Mouse (Mus musculus) ES-Bruce4 (cell line): ENCODE data around the gene Pnpla7.

Experiments used
- CTCF ChIP-seq: IDR thresholded peaks from one replicate; pipeline ENCODE4 v1.8.1; 2011; ENCODE audit warnings: low read depth, low read length
- POLR2A ChIP-seq: IDR thresholded peaks from one replicate; pipeline ENCODE4 v1.8.1; 2011; ENCODE audit warnings: low read length; ENCODE audit not compliant: insufficient read depth

GRCm38 (mm10) chr2:24976960-24977359 is 1.1 kb downstream of the Pnpla7 start:
- TF ChIP-seq POLR2A (no peak), CTCF (no peak)
